Mouse (Mus musculus): Measurements from ENCODE around the gene Foxc2. TPM values are rescaled to one million over a fixed set of nuclear protein-coding genes. Genes with fewer than 3 reads are reported as not detected.
A peak's percentile ranks its signal among the peaks of the same experiment; 100 is the strongest.

The Foxc2 gene
- total RNA-seq, 2 experiments from 2014 or later = 0.69 to 0.96 TPM

DNA sequence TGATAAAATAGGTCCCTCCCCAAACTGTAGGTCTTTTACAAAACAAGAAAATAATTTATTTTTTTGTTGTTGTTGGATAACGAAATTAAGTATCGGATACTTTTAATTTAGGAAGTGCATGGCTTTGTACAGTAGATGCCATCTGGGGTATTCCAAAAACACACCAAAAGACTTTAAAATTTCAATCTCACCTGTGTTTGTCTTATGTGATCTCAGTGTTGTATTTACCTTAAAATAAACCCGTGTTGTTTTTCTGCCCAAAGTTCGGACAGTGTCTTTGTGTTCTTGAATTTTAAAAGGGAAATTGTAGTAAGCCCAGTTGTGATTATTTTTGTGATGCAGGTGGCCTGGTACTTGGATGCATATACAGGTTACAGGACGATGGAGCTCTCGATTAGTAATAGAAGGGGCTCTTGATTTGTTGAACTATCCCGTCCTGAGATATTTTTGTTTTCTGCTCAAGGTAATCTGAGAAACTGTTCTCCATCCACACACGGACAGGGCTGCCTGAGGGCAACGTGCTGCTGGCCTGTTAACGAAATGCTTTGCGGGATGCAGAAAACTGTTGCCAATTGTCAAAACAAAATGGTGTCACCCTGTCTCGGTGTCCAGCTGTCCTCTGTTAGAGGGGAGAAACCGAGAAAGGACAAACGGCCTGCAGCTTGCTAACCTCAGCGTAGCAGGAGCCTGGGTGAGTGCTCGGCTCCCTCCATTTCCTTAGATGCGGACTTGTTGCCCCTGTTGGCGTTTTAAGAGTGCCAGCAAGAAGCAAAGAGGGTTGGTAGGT lies 2.9 kb downstream of the Foxc2 start:
- DNase-seq (ENCODE audit: low spot score in 2 of 2) = no peak

DNA sequence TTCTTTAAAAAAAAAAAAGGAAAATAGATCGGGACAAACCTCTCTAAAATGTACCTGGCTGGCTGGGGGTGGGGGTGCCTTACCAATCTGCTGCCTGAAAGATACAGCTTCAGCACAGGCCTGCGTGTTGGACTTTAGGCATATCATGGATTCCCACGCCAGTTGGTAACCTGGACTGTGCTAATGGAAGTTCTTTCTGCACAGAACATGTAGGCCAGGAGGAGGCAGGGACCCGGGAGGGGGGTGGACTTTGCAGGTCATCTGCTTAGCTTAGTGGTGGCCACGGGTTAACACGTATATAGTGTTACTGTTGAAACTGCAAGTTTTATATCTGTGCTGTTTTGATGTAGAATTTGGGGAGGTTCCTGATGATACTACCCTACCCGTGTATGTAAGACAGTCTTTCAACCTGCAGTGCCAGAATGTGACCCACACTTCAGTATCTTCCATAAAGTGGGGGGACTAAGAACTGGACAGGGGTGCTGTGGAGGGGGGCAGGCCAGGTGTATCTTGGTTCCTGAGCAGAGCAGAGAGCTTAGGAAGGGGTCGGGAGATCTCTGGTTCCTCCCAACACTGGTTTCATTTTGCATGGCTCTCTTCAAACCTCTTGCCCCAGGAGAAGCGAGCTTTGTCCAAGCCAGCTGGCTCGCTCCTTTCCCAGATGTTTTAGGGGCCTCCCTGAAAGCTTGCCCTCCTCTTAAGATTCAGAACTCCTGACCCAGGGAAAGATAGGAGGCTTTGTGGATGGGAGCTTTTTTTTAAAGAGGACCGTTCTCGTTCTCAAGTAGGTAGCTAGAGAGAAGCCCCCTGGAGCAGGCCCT lies 3.9 kb downstream of the Foxc2 start:
- DNase-seq (ENCODE audit: low spot score in 2 of 2) = no peak

DNA sequence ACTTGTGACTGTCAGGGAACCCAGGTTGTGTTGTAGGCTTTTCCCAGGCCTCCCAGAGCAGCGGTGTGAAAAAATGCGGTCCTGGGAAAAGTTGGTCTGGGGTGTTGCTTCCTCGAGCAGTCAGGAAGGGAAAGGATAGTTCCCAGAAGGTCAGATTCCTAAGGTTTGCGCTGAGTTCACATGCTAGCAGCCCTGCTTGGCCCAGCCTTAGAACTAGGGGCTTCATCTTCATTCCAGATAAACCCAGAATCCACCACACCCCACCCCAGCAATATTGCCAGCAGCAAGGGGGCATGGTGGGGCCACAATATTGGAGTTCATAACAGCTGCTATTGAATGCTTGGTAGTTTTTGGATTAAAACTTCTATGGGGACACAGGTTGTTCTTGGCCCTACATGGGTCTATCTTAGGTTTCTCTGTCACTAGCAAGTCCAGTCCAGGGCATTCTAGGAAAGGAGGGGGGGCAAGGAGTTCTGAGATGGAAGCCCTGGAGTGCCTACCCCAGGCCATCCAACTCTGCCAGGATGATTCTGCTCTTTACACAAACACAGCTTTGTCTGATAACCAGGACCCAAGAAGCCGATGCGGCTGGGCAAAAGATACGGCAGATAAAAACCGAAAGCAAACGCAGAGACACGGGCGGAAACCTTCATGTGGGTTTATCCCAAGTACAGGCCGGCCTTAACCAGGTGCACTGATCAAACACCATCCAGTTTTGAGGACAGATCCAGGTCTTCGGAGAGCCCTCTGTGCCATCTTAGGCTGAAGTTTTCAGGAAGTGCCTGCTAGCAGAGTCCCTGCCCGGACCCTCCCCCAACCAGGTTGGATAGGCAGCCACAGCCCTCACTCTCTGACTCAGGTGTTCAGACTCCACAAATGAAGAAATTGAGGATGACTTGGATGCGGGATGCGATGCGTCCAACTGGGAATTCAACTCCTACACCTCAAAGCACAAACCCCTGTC lies 4.8 kb downstream of the Foxc2 start:
- DNase-seq (ENCODE audit: low spot score in 2 of 2) = no peak

- DNase-seq (ENCODE audit: low spot score in 2 of 2) = no peak
Measured at GRCm38 (mm10) chr8:121121704-121122103, 5.7 kb downstream of the Foxc2 start.

DNA sequence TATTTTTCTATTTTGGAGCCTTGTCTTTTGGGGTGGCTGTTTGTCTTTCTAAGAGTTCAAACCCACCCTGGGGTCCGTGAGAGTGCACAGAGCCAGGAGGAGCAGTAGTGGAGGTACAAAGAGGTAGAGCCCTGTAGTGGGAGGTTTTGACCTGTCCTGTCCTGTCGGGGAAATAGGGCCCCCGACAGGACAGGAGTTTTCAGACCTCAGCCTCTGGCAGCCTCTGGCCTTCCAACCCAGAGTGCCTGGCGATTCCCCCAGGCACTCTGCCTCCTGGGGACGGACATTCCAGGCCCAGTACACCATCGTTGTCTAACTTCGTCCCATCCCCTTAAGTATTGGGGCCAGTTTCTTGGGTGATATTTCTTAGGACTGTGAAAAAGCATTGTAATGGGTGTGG lies 6.4 kb downstream of the Foxc2 start:
- DNase-seq (ENCODE audit: low spot score in 2 of 2) = no peak

- no peak for DNase-seq (ENCODE audit: low spot score in 2 of 2)
Measured at GRCm38 (mm10) chr8:121123113-121123512, 7.1 kb downstream of the Foxc2 start.

- no peak for DNase-seq (ENCODE audit: low spot score in 2 of 2)
Measured at GRCm38 (mm10) chr8:121124547-121125239, 8.7 kb downstream of the Foxc2 start.

- DNase-seq (ENCODE audit: low spot score in 2 of 2) = peak in 1 of 2 experiments; percentile 50
Measured at GRCm38 (mm10) chr8:121125311-121125876, 9.4 kb downstream of the Foxc2 start.

DNA sequence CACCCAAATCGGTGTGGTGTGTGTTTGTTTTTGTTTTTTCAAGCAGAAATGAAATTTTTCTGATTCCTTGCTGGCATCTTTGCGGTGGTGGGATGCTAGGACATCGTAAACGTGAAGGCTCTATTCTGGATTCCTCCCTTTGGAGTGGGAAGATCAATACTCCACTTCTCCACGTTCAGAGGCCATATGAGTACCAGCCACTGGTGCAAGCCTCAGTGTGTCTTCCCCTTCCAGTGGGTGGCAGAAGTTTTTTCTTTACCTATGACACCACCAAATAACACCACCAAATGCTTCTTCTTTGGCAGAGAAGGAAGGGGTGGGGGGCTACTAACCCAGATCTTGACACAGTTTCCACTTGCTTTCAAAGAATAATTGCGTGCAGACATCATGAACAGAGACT lies 10.2 kb downstream of the Foxc2 start:
- no peak for DNase-seq (ENCODE audit: low spot score in 2 of 2)

DNA sequence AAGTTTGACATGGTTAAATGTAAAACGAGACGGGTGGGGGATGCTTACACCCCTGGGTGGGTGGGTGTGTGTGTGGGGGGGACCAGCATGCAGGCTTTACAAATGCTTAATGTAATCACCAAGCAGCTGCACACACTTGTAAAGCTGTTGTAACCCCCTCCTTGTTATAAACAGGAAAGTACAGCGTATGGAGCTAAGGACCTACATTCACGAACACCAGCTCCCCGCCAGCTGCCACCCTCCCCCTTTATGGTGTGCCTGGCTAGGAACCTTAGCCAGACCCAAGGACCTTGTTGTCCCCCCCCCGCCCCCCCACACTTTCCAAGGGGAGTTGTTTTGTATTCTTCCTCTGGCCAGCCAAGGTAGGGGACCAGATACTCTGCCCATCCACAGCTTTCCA lies 10.7 kb downstream of the Foxc2 start:
- no peak for DNase-seq (ENCODE audit: low spot score in 2 of 2)

GRCm38 (mm10) chr8:121127291-121127701 lies 11.3 kb downstream of the Foxc2 start:
- no peak for DNase-seq (ENCODE audit: low spot score in 2 of 2)

DNA sequence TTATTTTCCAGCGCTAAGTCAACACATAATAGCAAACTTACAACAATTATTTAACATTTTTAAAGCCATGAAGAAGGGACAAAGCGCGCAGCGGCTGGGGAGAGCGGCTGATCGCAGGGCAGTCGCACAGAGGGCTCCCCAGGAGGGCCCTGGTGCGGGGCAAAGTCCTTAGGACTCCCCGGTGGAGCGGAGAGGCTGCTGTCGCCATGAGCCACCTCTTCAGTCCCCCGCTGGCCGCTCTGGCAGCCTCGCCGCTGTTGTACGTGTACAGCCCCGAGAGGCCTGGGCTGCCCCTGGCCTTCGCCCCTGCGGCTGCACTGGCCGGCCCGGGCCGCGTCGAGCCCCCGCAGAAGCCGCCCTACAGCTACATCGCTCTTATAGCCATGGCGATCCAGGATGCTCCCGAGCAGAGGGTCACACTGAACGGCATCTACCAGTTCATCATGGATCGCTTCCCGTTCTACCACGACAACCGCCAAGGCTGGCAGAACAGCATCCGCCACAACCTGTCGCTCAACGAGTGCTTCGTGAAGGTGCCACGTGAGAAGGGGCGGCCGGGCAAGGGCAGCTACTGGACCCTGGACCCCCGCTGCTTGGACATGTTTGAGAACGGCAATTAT lies 11.9 kb downstream of the Foxc2 start, which contains the start of gene Foxl1:
TSS of gene Foxl1 (plus strand) at position 185 of the 620 bp plus-strand sequence.
- no peak for DNase-seq (ENCODE audit: low spot score in 2 of 2)

- DNase-seq (ENCODE audit: low spot score in 2 of 2) = no peak
Measured at GRCm38 (mm10) chr8:121128531-121129264, 12.7 kb downstream of the Foxc2 start.

DNA sequence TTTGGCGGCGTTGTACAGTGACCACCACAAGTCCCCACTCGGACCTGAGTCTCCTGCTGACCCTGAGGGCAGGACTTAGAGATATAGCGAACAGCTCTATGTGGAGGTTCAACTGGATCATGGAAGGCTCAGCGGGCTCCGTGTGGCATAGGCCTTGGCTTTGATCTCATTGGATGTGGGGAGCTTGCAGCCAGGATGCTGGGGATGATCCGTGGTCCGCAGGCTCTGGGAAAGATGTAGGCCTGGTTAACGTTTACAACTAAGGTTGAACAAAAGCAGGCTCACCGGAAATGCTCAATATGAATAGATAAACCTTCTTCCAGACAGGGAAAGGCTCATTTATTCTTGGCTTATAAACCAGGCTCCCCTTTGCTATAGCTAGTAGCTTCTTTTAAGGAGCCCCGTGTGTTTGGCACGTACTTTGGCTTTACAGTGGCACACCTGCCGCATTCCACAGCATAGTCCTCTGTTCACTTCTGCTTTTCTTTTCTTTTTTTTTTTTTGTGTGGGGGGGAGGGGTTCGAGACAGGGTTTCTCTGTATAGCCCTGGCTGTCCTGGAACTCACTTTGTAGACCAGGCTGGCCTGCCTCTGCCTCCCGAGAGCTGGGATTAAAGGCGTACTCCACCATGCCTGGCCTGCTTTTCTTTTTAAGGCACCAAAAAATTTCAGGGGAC lies 13.4 kb downstream of the Foxc2 start:
- no peak for DNase-seq (ENCODE audit: low spot score in 2 of 2)

GRCm38 (mm10) chr8:121130522-121130921 lies 14.6 kb downstream of the Foxc2 start:
- no peak for DNase-seq (ENCODE audit: low spot score in 2 of 2)

- DNase-seq (ENCODE audit: low spot score in 2 of 2) = no peak
Measured at GRCm38 (mm10) chr8:121132961-121133513, 17.1 kb downstream of the Foxc2 start.

GRCm38 (mm10) chr8:121134102-121134501 lies 18.1 kb downstream of the Foxc2 start:
- no peak for DNase-seq (ENCODE audit: low spot score in 2 of 2)

DNA sequence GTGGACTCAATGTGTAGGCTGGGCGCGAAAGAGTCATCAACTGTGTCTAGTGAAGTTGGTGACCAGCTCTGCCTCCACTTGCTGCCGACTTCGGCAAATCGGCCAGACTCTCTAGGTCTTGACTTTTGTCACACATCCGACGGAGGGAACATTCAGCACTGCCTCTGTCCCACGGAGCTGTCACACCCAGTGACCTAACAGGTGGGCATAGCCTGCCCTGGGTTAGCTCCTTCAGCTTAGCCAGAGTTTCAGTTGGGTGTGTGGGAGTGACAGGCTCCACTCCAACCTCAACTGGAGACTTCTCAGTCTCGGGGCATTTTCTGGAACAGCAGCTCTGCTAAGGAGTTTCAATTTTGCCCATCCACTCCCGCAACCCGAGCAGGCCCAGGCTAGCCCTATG lies 18.5 kb downstream of the Foxc2 start:
- no peak for DNase-seq (ENCODE audit: low spot score in 2 of 2)

All from layer of hippocampus, adult 18-20 months (tissue).